Mouse (Mus musculus): Measurements from ENCODE around the gene Spg21. TPM values are rescaled to one million over a fixed set of nuclear protein-coding genes. Genes with fewer than 3 reads are reported as not detected.

The Spg21 gene
- polyA plus RNA-seq, 1 experiment from 2014 or later, result 112 TPM

DNA sequence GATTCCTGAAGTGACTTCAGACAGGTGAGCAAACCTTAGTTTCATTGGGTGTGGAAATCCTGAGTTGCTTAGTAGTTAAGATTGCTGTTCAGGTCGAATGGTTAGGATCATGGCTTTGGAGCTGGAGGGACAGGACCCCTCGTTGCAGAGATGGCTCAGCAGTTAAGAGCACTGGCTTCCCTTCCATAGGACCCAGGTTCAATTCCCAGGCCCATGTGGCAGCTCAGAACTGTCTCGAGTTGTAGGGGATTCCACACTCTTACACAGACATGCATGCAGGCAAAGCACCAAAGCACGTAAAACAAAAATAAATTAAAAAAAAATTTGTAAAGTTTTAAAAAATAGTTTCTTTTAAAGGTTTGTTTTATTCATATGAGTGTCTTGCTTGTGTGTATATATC lies 25.5 kb upstream of the Spg21 start:
- Histone ChIP-seq H3K27me3 (no peaks in the 10 kb centered on the region), H3K36me3 (peaks cover 1% of the 10 kb centered on the region), H3K9ac (replicated peaks) (no peak overlapping the region), H3K4me2 (replicated peaks) (no peak overlapping the region), H3K4me1 (peaks cover 7% of the 10 kb centered on the region; the same call in 1 of the 2 replicates), H3K27ac (replicated peaks) (no peak overlapping the region), H3K4me3 (no peak overlapping the region), H3K9me3 (no peaks in the 10 kb centered on the region)
- WGBS, result 74% methylated on average over 4 of the region's 4 CpGs
- ATAC-seq (ENCODE audit: low FRiP score, low read depth), result peak; percentile 34

DNA sequence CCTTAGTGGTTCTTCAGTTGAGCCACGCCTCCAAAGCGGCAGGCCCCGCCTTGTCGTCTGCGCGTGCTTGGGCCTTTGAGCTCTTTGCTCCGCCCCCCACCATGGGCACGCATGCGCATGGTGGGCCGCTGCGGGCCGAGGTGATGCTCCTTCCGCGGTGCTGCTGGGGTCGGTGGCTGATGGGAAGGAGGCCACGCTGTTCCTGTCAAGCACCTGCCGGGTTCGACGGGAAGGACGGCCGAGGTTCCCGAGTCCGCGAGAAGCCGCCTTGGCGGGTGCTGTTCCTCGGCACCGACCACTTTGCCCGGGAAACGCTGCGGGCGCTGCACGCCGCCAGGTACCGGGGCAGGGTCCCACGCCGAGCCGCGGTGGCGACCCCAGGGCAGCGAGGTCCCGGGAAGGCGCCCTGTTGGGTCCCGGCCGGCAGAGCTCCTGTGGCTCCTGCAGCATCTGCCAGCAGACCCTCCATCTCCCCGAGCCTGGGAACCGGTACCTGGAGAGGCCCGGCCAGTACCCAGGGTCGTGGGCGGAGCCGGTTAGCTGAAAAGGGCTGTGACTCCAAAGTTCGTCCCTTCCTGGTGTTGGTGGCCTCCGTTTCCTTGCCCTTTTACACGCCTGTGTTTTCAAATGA lies 25.0 kb upstream of the Spg21 start, which contains the start of gene Mtfmt:
Mtfmt (plus strand) TSS at position 112 of the 631 bp plus-strand sequence.
- no peaks in the 10 kb centered on the region for H3K9me3 ChIP-seq
- H3K4me3 ChIP-seq, result peak within 1 kb of the TSS; percentile 71
- 0 out of 2 replicates have a peak within 1 kb of the TSS, but pooled peaks have one; percentile 32 for H3K27ac ChIP-seq (replicated peaks)
- H3K4me2 ChIP-seq (replicated peaks), result peak within 1 kb of the TSS; percentile 72
- peaks cover 6% of the 10 kb centered on the region for H3K36me3 ChIP-seq
- H3K27me3 ChIP-seq, result no peaks in the 10 kb centered on the region
- peak within 1 kb of the TSS; percentile 76 for H3K9ac ChIP-seq (replicated peaks)
- ATAC-seq (ENCODE audit: low FRiP score, low read depth), result peak; percentile 90
- under 1% methylated on average over 54 of the region's 54 CpGs for WGBS
- H3K4me1 ChIP-seq, result peaks cover 7% of the 10 kb centered on the region; the same call in 1 of the 2 replicates

DNA sequence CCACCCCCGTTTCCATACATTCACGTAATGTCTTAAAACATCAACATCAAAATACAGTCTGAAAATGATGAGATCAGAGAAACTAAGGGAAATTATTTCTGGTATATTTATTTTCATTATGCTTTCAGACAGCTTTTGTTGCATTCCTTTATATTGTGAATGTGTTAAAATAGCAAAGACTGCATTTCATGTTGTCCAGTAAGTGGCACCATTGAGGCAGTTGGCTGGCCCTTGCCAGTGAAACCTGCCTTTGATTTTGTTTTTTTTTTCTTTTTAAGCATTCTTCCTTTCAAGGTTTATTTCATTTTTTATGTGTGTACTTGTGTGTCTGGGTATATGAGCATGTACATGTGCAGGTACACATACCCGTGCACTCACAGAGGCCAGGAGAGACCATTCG lies 16.1 kb upstream of the Spg21 start:
- Histone ChIP-seq H3K9me3 (no peaks in the 10 kb centered on the region), H3K36me3 (peaks cover 74% of the 10 kb centered on the region), H3K4me3 (no peak overlapping the region), H3K27me3 (no peaks in the 10 kb centered on the region), H3K27ac (replicated peaks) (no peak overlapping the region), H3K4me2 (replicated peaks) (no peak overlapping the region), H3K4me1 (no peaks in the 10 kb centered on the region), H3K9ac (replicated peaks) (no peak overlapping the region)
- WGBS, result 95% methylated on average over 4 of the region's 4 CpGs
- no peak for ATAC-seq (ENCODE audit: low FRiP score, low read depth)

DNA sequence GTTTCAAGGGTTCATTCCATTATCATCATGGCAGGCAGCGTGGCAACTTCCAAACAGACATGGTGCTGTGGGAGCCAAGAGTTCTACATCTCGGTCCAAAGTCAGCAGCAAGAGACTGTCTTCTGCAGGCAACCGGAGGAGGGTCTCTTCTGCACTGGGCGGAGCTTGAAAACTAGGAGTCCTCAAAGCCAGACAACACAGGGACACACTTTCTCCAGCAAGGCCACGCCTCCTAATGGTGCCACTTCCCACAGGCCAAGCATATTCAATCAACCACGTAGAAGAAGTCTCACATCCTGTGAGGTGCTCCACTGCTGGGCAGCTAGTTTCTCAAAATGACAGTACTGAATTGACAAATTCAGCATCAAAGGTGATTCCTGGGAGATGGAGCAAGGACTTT lies 12.8 kb upstream of the Spg21 start:
- peaks cover 76% of the 10 kb centered on the region for H3K36me3 ChIP-seq
- no peaks in the 10 kb centered on the region for H3K4me1 ChIP-seq
- H3K27ac ChIP-seq (replicated peaks), result no peak overlapping the region
- 86% methylated on average over 6 of the region's 6 CpGs for WGBS
- no peak overlapping the region for H3K4me2 ChIP-seq (replicated peaks)
- ATAC-seq (ENCODE audit: low FRiP score, low read depth), result no peak
- no peak overlapping the region for H3K4me3 ChIP-seq
- no peaks in the 10 kb centered on the region for H3K27me3 ChIP-seq
- H3K9ac ChIP-seq (replicated peaks), result no peak overlapping the region
- no peaks in the 10 kb centered on the region for H3K9me3 ChIP-seq

DNA sequence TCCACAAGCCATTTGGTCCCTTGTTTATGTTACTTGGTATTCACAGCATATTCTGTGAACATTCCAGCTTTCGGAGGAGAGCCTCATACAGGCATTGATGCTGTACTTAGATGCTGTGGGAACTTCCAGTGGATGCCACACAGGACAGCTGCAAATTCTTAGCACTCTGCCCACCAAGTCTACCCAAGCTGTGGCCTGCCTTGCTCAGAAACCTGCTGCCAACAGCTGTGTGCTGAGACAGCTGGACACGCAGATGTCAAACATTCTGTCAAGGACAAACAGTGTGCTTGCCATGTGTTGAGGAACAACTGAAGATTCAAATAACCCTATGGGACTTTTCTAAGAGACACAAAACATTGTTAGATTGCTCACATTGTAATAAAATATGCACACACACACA lies 1.8 kb upstream of the Spg21 start:
- Histone ChIP-seq H3K9ac (replicated peaks) (no peak overlapping the region), H3K4me1 (peaks cover 27% of the 10 kb centered on the region), H3K4me3 (no peak overlapping the region), H3K27me3 (no peaks in the 10 kb centered on the region), H3K27ac (replicated peaks) (no peak overlapping the region), H3K36me3 (no peaks in the 10 kb centered on the region), H3K4me2 (replicated peaks) (no peak overlapping the region), H3K9me3 (no peaks in the 10 kb centered on the region)
- 89% methylated on average over 2 of the region's 2 CpGs for WGBS
- ATAC-seq (ENCODE audit: low FRiP score, low read depth), result no peak

DNA sequence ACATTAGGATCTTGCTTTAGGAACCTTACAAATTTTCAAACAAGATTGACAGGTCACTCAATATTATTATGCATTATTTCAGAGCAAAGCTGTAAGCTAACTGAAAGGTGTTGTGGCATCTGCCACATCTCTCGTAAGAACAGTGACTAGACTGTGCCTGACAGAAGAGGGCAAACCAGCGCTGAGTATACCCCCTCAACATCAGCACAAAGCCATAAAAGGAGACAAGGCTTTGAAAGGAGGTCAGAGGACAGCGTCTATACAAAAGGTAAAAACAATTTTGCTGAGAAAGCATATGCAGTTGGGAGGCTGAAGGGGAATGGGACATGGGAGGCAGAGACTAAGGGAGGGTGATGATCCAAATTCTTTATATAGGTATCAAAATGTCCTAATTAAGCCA lies 549 bp upstream of the Spg21 start:
- no peak; the same call in 1 of the 2 replicates for ATAC-seq (ENCODE audit: low FRiP score, low read depth)

DNA sequence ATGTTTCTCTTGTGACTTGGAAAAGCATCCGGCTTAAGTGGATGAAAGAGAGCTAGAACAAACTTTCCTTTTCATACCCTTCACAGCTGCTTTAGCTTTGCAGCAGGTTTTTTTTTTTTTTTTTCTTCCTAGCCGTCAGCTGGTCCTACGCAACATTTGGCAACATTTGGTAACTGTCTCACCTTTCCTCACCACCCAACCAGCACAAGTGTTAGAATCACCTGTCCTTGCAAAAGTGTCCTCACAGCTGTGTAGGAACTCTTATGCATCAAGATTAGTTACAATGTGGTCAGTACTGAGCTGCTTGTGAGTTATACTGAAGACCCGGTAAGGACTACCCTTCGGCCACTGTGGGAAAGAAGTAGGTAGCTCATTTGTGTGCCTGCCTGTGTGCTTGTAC lies 1.8 kb downstream of the Spg21 start:
- H3K9ac ChIP-seq (replicated peaks), result no peak overlapping the region
- no peak overlapping the region for H3K4me2 ChIP-seq (replicated peaks)
- H3K4me3 ChIP-seq, result no peak overlapping the region
- 85% methylated on average over 5 of the region's 5 CpGs for WGBS
- H3K27me3 ChIP-seq, result no peaks in the 10 kb centered on the region
- H3K27ac ChIP-seq (replicated peaks), result no peak overlapping the region
- H3K36me3 ChIP-seq, result peaks cover 14% of the 10 kb centered on the region
- H3K9me3 ChIP-seq, result no peaks in the 10 kb centered on the region
- no peak for ATAC-seq (ENCODE audit: low FRiP score, low read depth)
- peaks cover 27% of the 10 kb centered on the region for H3K4me1 ChIP-seq

More for the DNA sequence above, 549 bp upstream of the Spg21 start:
- Histone ChIP-seq H3K27ac (replicated peaks) (peak overlapping the region; percentile 82), H3K4me2 (replicated peaks) (peak overlapping the region; percentile 75), H3K4me1 (peaks cover 27% of the 10 kb centered on the region), H3K27me3 (no peaks in the 10 kb centered on the region), H3K36me3 (peaks cover 1% of the 10 kb centered on the region; the same call in 1 of the 2 replicates), H3K9me3 (no peaks in the 10 kb centered on the region), H3K4me3 (peak overlapping the region; percentile 74; the same call in 1 of the 2 replicates), H3K9ac (replicated peaks) (no peak overlapping the region)
- WGBS, result 42% methylated on average over 3 of the region's 3 CpGs

DNA sequence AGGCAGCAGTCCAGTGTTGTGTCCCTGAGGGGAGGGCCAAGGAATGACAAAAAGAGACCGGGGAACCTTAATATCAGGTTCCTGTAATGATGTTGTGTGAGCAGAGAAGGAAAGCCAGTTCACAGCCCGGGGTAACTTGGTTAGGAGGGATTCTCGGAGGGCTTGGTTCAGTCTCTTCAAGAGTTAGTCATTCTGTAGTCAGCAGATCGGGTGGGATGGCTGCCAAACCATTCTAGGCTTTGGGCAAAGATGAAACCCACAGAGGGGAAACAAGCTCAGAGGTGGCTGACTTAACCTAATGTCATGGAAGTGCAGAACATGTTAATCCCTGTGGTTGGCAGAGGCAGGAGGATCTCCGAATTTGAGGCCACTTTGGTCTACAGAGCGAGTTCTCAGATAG lies 3.4 kb downstream of the Spg21 start:
- Histone ChIP-seq H3K4me1 (peaks cover 27% of the 10 kb centered on the region), H3K4me2 (replicated peaks) (no peak overlapping the region), H3K36me3 (peaks cover 15% of the 10 kb centered on the region), H3K4me3 (no peak overlapping the region), H3K9ac (replicated peaks) (no peak overlapping the region), H3K9me3 (no peaks in the 10 kb centered on the region), H3K27me3 (no peaks in the 10 kb centered on the region), H3K27ac (replicated peaks) (no peak overlapping the region)
- no peak for ATAC-seq (ENCODE audit: low FRiP score, low read depth)
- 90% methylated on average over 6 of the region's 6 CpGs for WGBS

DNA sequence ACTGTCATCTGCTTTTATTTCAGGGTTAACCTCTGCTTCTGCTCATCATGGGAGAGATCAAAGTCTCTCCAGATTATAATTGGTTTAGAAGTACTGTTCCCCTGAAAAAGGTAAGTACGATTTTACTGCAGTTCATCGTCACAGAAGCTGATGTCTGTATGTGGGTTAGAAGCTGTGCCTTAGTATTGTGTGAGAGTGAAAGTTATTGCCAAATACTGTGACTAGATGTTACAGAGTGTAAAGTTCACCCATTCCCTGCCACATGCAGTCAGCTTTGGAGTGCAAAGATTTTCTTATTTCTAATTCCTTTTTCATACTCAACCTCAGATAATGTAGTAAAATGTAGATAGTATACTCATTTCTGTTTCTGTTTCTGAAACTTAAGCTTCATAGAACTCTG lies 4.5 kb downstream of the Spg21 start:
- no peak overlapping the region for H3K27ac ChIP-seq (replicated peaks)
- peaks cover 26% of the 10 kb centered on the region for H3K36me3 ChIP-seq
- WGBS, result 96% methylated on average over 2 of the region's 2 CpGs
- no peak overlapping the region for H3K9ac ChIP-seq (replicated peaks)
- ATAC-seq (ENCODE audit: low FRiP score, low read depth), result no peak
- no peaks in the 10 kb centered on the region for H3K27me3 ChIP-seq
- H3K4me1 ChIP-seq, result peaks cover 22% of the 10 kb centered on the region
- no peak overlapping the region for H3K4me2 ChIP-seq (replicated peaks)
- H3K9me3 ChIP-seq, result no peaks in the 10 kb centered on the region
- no peak overlapping the region for H3K4me3 ChIP-seq

DNA sequence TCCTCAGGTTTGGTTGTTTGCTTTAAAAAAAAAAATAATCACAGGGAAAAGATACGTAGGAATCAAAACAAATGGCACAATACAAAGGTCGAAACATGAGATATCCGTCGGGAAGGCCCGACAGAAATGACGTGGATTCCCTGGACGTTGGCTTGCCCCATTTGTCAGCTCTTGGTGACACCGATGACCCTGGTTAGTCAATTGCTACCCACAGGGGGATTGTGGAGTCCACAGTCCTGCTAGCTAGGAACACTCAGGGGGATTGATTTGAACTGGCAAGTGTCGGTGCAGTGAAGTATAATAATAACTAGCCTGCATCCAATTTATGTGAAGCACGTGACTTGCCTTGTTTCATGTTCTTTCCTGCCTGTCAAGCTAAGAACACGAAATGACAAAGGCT lies 6.9 kb downstream of the Spg21 start:
- Histone ChIP-seq H3K9ac (replicated peaks) (no peak overlapping the region), H3K27me3 (no peaks in the 10 kb centered on the region), H3K4me2 (replicated peaks) (no peak overlapping the region), H3K4me1 (peaks cover 4% of the 10 kb centered on the region; the same call in 1 of the 2 replicates), H3K27ac (replicated peaks) (peak overlapping the region; percentile 5; the same call in 1 of the 2 replicates), H3K4me3 (no peak overlapping the region), H3K36me3 (peaks cover 38% of the 10 kb centered on the region), H3K9me3 (no peaks in the 10 kb centered on the region)
- no peak for ATAC-seq (ENCODE audit: low FRiP score, low read depth)
- WGBS, result 73% methylated on average over 11 of the region's 11 CpGs

DNA sequence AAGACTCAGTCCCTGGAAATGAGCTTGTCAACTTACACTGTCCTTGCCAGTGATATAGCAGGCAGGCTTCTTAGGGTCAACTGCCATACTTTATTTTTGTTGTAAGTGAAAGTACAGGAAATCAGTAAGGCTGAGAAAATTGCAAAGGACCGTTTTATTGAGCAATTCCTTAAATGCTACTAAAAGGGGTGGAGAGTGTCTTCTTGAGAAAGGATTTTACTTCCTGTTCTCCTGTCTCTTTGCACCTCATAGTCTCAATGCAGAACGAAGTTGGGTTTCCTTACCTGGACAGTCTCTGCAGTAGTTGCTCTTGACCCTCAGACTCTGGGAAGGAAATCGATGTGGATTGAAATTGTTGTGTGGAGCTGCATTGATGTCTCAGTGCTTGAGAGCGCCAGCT lies 12.0 kb downstream of the Spg21 start:
- ATAC-seq (ENCODE audit: low FRiP score, low read depth), result no peak
- no peak overlapping the region for H3K27ac ChIP-seq (replicated peaks)
- 90% methylated on average over 4 of the region's 4 CpGs for WGBS
- no peak overlapping the region for H3K4me3 ChIP-seq
- no peak overlapping the region for H3K4me2 ChIP-seq (replicated peaks)
- H3K9ac ChIP-seq (replicated peaks), result no peak overlapping the region
- H3K9me3 ChIP-seq, result no peaks in the 10 kb centered on the region
- H3K27me3 ChIP-seq, result no peaks in the 10 kb centered on the region
- H3K4me1 ChIP-seq, result no peaks in the 10 kb centered on the region
- H3K36me3 ChIP-seq, result peaks cover 61% of the 10 kb centered on the region

DNA sequence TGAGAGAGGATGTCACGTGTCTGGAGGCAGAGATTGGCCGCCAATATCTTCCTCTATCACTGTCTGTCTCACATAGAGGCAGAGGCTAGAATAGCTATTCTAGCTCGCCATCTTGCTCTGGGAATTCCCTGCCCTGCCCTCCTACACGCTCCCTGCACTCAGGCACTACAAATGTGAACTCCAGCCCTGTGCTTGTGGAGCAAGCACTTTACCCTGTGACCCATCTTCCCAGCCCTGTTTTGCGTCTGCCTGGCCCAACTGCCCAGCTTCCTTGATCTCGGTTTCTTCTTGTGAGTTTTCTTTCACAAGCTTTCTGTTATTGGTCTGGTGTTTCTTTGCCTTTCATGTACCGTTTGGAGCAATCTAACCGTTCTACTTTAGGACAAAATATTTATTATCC lies 18.4 kb downstream of the Spg21 start:
- Histone ChIP-seq H3K27me3 (no peaks in the 10 kb centered on the region), H3K4me1 (no peaks in the 10 kb centered on the region), H3K27ac (replicated peaks) (no peak overlapping the region), H3K4me2 (replicated peaks) (no peak overlapping the region), H3K36me3 (peaks cover 84% of the 10 kb centered on the region), H3K4me3 (no peak overlapping the region), H3K9ac (replicated peaks) (no peak overlapping the region), H3K9me3 (no peaks in the 10 kb centered on the region)
- ATAC-seq (ENCODE audit: low FRiP score, low read depth), result no peak
- 84% methylated on average over 8 of the region's 8 CpGs for WGBS

DNA sequence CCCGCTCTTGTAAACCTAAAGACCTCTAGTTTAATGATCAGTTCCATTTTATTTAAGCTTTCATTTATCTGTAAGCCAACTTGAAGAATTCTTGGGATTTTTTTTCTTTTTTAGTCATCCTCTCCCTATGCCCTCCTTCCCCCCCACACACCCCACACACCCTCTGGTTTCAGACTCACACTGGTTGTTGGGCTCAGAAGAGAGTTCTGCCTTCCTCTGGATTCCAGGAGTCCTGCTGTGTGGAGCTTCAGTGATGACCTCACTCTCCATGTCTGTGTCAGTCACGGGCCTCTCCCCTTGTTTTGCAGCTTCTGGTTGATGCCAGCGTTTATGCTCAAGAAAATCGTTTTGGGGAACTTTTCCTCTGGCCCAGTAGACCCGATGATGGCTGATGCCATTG lies 19.3 kb downstream of the Spg21 start:
- no peak overlapping the region for H3K9ac ChIP-seq (replicated peaks)
- H3K4me2 ChIP-seq (replicated peaks), result no peak overlapping the region
- H3K9me3 ChIP-seq, result no peaks in the 10 kb centered on the region
- peaks cover 86% of the 10 kb centered on the region for H3K36me3 ChIP-seq
- WGBS, result 83% methylated on average over 5 of the region's 5 CpGs
- ATAC-seq (ENCODE audit: low FRiP score, low read depth), result no peak
- no peak overlapping the region for H3K4me3 ChIP-seq
- no peaks in the 10 kb centered on the region for H3K4me1 ChIP-seq
- H3K27ac ChIP-seq (replicated peaks), result no peak overlapping the region
- no peaks in the 10 kb centered on the region for H3K27me3 ChIP-seq
